Mouse (Mus musculus) olfactory bulb, adult 2 months (tissue): Measurements from ENCODE around the gene Def8.

ENCODE experiments used
- CTCF ChIP-seq: fragments of 200-500 bp; IDR thresholded peaks from 2 replicates; pipeline ENCODE4 v1.5.1; 2012; ENCODE audit warnings: low read depth, mild to moderate bottlenecking, low read length, moderate library complexity; ENCODE audit not compliant: insufficient read depth
- POLR2A ChIP-seq: fragments of 200-500 bp; IDR thresholded peaks from 2 replicates; pipeline ENCODE4 v1.6.1; 2012; ENCODE audit warnings: mild to moderate bottlenecking, low read depth, low read length, moderate library complexity; ENCODE audit not compliant: insufficient read depth

- TF ChIP-seq CTCF (no peak), POLR2A (no peak)
These were observed 11.5 kb upstream of the Def8 start for GRCm38 (mm10) chr8:123411781-123412327.
